9 mouse cellular contexts compared by ENCODE assay signal in the genomic region with DNA sequence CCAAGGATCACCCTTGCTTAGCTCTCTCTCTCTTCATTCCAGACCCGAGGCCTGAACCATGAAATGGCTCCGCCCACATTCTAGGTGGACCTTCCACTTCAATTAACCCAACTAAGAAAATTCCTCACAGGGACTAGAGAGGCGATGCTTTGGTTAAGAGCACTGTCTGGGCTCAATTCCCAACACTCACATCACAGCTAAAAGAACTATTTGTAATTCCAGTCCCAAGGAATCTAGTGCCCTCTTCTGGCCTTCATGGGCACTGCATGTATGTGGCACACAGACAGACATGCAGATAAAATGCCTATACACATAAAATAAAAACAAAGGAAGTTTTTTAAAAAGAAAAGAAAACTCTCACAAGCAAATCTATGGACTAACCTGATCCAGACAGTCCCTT. TPM values are rescaled to one million over a fixed set of nuclear protein-coding genes. Genes with fewer than 3 reads are reported as not detected.
DNase-seq lines count a peak whose midpoint lies in the region; ATAC-seq lines count a peak whose summit lies in the region.
"Had no signal": no experiment of that assay in that cellular context is flagged by ENCODE, and none has a peak within 500 bp of the region (broad histone marks: within the 10 kb centered on the region; RNA-seq: fewer than 3 reads in every experiment).

No protein-coding gene starts in this region.

- no peak overlapping the region for H3K9ac ChIP-seq in neural tube, embryonic 15.5 days (replicated peaks)
- no peak overlapping the region for H3K9ac ChIP-seq in embryonic facial prominence, embryonic 14.5 days (ENCODE audit: low read depth, low read length)
- H3K9ac ChIP-seq in hindbrain, embryonic 12.5 days: no peak overlapping the region

- H3K27me3 ChIP-seq in neural tube, embryonic 15.5 days (replicated peaks): no peaks in the 10 kb centered on the region
- H3K27me3 ChIP-seq in embryonic facial prominence, embryonic 14.5 days (replicated peaks; ENCODE audit: control insufficient read depth, insufficient read depth, low read length): no peaks in the 10 kb centered on the region
- H3K27me3 ChIP-seq in hindbrain, embryonic 12.5 days: no peaks in the 10 kb centered on the region

- peak; percentile 82 for DNase-seq in neural tube, embryonic 10.5 days (ENCODE audit: extremely low spot score, low spot score)
- peak; percentile 71 for DNase-seq in adrenal gland, postnatal 14 days
- DNase-seq in embryonic facial prominence, embryonic 14.5 days (ENCODE audit: low spot score): peak; percentile 51
- DNase-seq in left cerebral cortex, adult 8-10 months (ENCODE audit: low spot score in 2 of 2): peak; percentile 59 to 63
- DNase-seq in natural killer cell, adult 2 months (ENCODE audit: low spot score in 2 of 2): peak; percentile 10 to 13
- no peak for DNase-seq in spleen, adult 12 weeks (ENCODE audit: low spot score)

- 33% methylated on average over 3 of the region's 3 CpGs for WGBS in neural tube, embryonic 15.5 days
- WGBS in embryonic facial prominence, embryonic 14.5 days: 27% methylated on average over 3 of the region's 3 CpGs
- WGBS in hindbrain, embryonic 12.5 days: 30% methylated on average over 3 of the region's 3 CpGs

- H3K4me1 ChIP-seq in neural tube, embryonic 15.5 days: no peaks in the 10 kb centered on the region
- H3K4me1 ChIP-seq in embryonic facial prominence, embryonic 14.5 days (ENCODE audit: control insufficient read depth, insufficient read depth, low read length): no peaks in the 10 kb centered on the region
- no peaks in the 10 kb centered on the region for H3K4me1 ChIP-seq in hindbrain, embryonic 12.5 days

- no peak for ATAC-seq in neural tube, embryonic 15.5 days (ENCODE audit: low FRiP score)
- ATAC-seq in embryonic facial prominence, embryonic 14.5 days (ENCODE audit: low read depth): no peak
- ATAC-seq in hindbrain, embryonic 12.5 days (ENCODE audit: low FRiP score): 0 out of 2 replicates have a peak, but pooled peaks have one; percentile 35

- H3K36me3 ChIP-seq in neural tube, embryonic 15.5 days: no peaks in the 10 kb centered on the region
- no peaks in the 10 kb centered on the region for H3K36me3 ChIP-seq in embryonic facial prominence, embryonic 14.5 days (ENCODE audit: control insufficient read depth, insufficient read depth, low read length)
- no peaks in the 10 kb centered on the region for H3K36me3 ChIP-seq in hindbrain, embryonic 12.5 days

- H3K9me3 ChIP-seq in neural tube, embryonic 15.5 days (replicated peaks): no peaks in the 10 kb centered on the region
- H3K9me3 ChIP-seq in embryonic facial prominence, embryonic 14.5 days (ENCODE audit: control insufficient read depth, low read length): no peaks in the 10 kb centered on the region
- H3K9me3 ChIP-seq in hindbrain, embryonic 12.5 days (replicated peaks): no peaks in the 10 kb centered on the region

- no peak overlapping the region for H3K4me2 ChIP-seq in neural tube, embryonic 15.5 days
- H3K4me2 ChIP-seq in embryonic facial prominence, embryonic 14.5 days (ENCODE audit: low read depth, low read length): no peak overlapping the region
- no peak overlapping the region for H3K4me2 ChIP-seq in hindbrain, embryonic 12.5 days (replicated peaks)

- H3K4me3 ChIP-seq in neural tube, embryonic 15.5 days (replicated peaks): no peak overlapping the region
- H3K4me3 ChIP-seq in embryonic facial prominence, embryonic 14.5 days (ENCODE audit: low read depth, low read length): no peak overlapping the region
- H3K4me3 ChIP-seq in hindbrain, embryonic 12.5 days: no peak overlapping the region
- H3K4me3 ChIP-seq: erythroblast, embryonic 14.5 days had no signal

- no peak overlapping the region for H3K27ac ChIP-seq in neural tube, embryonic 15.5 days (replicated peaks)
- no peak overlapping the region for H3K27ac ChIP-seq in embryonic facial prominence, embryonic 14.5 days (replicated peaks; ENCODE audit: low read depth, low read length)
- no peak overlapping the region for H3K27ac ChIP-seq in hindbrain, embryonic 12.5 days

RNA-seq across cellular contexts. Expression of gene Adgra1, which starts 27.4 kb away (rescaled TPM):
- polyA plus RNA-seq in neural tube, embryonic 15.5 days (2015; fragmentation: Nextera tagmentation; extraction: Ambion mirVana): 31.1 and 34.1 TPM in 2 replicates
- 2.9 and 3.6 TPM in 2 replicates for total RNA-seq in adrenal gland, postnatal 14 days (2021)
- polyA plus RNA-seq in embryonic facial prominence, embryonic 14.5 days (2014; fragmentation: Nextera tagmentation; extraction: Ambion mirVana): 0.81 and 0.93 TPM in 2 replicates
- polyA plus RNA-seq in hindbrain, embryonic 12.5 days (2016; fragmentation: Nextera tagmentation; extraction: Ambion mirVana): 18.7 and 21.4 TPM in 2 replicates
- total RNA-seq in left cerebral cortex, adult 8-10 months (2022): 10 to 100 TPM; 47.0 to 62.4 (median 50.4) TPM
- polyA plus RNA-seq: erythroblast, embryonic 14.5 days had no signal

RNA-seq across cellular contexts. Expression of gene Kndc1, which starts 33.1 kb away (rescaled TPM):
- polyA plus RNA-seq in neural tube, embryonic 15.5 days (2015; fragmentation: Nextera tagmentation; extraction: Ambion mirVana): 12.5 and 15.5 TPM in 2 replicates
- 0.63 and 0.71 TPM in 2 replicates for total RNA-seq in adrenal gland, postnatal 14 days (2021)
- polyA plus RNA-seq in embryonic facial prominence, embryonic 14.5 days (2014; fragmentation: Nextera tagmentation; extraction: Ambion mirVana): 0.77 and 1.5 TPM in 2 replicates
- polyA plus RNA-seq in hindbrain, embryonic 12.5 days (2016; fragmentation: Nextera tagmentation; extraction: Ambion mirVana): 3.5 and 3.8 TPM in 2 replicates
- 10 to 100 TPM; 77.0 to 82.3 (median 80.2) TPM for total RNA-seq in left cerebral cortex, adult 8-10 months (2022)
- polyA plus RNA-seq: erythroblast, embryonic 14.5 days had no signal

Comparison
In these comparisons a context has a peak if more than half of its experiments do, and no peak if none do; other contexts are left out.
1. RNA of gene Adgra1, which starts 27.4 kb away (polyA plus RNA-seq): 31.1 to 34.1 TPM in neural tube, embryonic 15.5 days and 18.7 to 21.4 TPM in hindbrain, embryonic 12.5 days; 0.81 to 0.93 TPM in embryonic facial prominence, embryonic 14.5 days; every median in the first group is over 10 times any median in the second.